Mouse (Mus musculus) erythroblast, embryonic 14.5 days (primary cell): Measurements from ENCODE around the gene Mlc1.

Source experiments
- GATA1 ChIP-seq: IDR thresholded peaks from 2 replicates; pipeline ENCODE4 v1.6.1; 2012; ENCODE audit warnings: low read length, inconsistent platforms, mixed read lengths
- TAL1 ChIP-seq: IDR thresholded peaks from 3 replicates; pipeline ENCODE4 v1.6.1; 2012; ENCODE audit warnings: low read length, inconsistent platforms, mixed read lengths

- no peak for TF ChIP-seq GATA1
- TF ChIP-seq TAL1, result no peak
Measured at GRCm38 (mm10) chr15:88989236-88989635, 10.4 kb upstream of the Mlc1 start.
